Comparison of ENCODE assay signal across 9 mouse cellular contexts in the genomic region with DNA sequence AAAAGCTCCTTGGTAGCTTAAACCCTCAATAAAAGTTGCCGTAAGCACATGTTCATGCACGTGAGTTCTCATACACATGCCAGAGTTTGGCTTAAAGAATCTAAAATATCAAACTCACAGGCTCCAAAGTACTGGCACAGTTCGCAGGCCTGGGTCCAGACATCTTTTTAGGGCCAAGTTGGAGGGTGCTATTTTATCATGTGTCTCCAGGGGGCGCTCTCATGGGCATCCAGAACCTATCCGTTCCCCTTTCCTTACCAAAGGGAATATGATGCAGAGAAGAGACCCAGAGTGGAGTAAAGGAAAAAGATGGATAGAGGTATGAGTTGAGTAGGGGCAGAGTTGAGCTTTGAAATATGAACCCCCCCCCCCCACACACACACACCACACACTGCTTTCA.
DNase-seq lines count a peak whose midpoint lies in the region; ATAC-seq and TF ChIP-seq lines count a peak whose summit lies in the region.
"Had no signal": no experiment of that assay in that cellular context is flagged by ENCODE, and none has a peak within 500 bp of the region (broad histone marks: within the 10 kb centered on the region; RNA-seq: fewer than 3 reads in every experiment).

No protein-coding gene starts in this region.

- no peaks in the 10 kb centered on the region for H3K27me3 ChIP-seq in heart, postnatal 0 days (ENCODE audit: control insufficient read depth, insufficient read depth, low read length)
- H3K27me3 ChIP-seq in heart, embryonic 11.5 days (ENCODE audit: control insufficient read depth, insufficient read depth, low read length): no peaks in the 10 kb centered on the region
- H3K27me3 ChIP-seq in midbrain, postnatal 0 days (ENCODE audit: insufficient read depth, low read length): no peaks in the 10 kb centered on the region
- H3K27me3 ChIP-seq: heart, embryonic 15.5 days had no signal

- ATAC-seq in heart, postnatal 0 days (ENCODE audit: insufficient read depth, low read depth): no peak
- ATAC-seq in heart, embryonic 11.5 days (replicated peaks; ENCODE audit: insufficient number of reproducible peaks, low FRiP score, low TSS enrichment): no peak
- ATAC-seq in midbrain, postnatal 0 days (ENCODE audit: low FRiP score): no peak
- ATAC-seq in megakaryocyte, adult 5-6 weeks (ENCODE audit: poor library complexity, severe bottlenecking): no peak

- peaks cover 6% of the 10 kb centered on the region; the same call in 1 of the 2 replicates for H3K4me1 ChIP-seq in heart, postnatal 0 days (ENCODE audit: control insufficient read depth, insufficient read depth)
- H3K4me1 ChIP-seq in heart, embryonic 11.5 days (ENCODE audit: control insufficient read depth, insufficient read depth, low read length): peaks cover 18% of the 10 kb centered on the region
- peaks cover 7% of the 10 kb centered on the region; the same call in 1 of the 2 replicates for H3K4me1 ChIP-seq in midbrain, postnatal 0 days (ENCODE audit: insufficient read depth, low read length)

- peak; percentile 36 for TF ChIP-seq CTCF in heart, postnatal 0 days (IDR thresholded peaks at IDR 0.05; ENCODE audit: low read depth)
- peak; percentile 64 for TF ChIP-seq CTCF in midbrain, postnatal 0 days (IDR thresholded peaks at IDR 0.05)

- WGBS in heart, postnatal 0 days: 55% methylated on average over 5 of the region's 5 CpGs
- WGBS in heart, embryonic 11.5 days (ENCODE audit: insufficient replicate concordance): 46% methylated on average over 5 of the region's 5 CpGs
- 52% methylated on average over 5 of the region's 5 CpGs for WGBS in midbrain, postnatal 0 days

- H3K4me2 ChIP-seq in heart, postnatal 0 days (ENCODE audit: low read depth, low read length): no peak overlapping the region
- no peak overlapping the region for H3K4me2 ChIP-seq in heart, embryonic 11.5 days
- H3K4me2 ChIP-seq in midbrain, postnatal 0 days (ENCODE audit: low read depth, low read length, poor library complexity, severe bottlenecking): no peak overlapping the region
- H3K4me2 ChIP-seq: heart, embryonic 15.5 days had no signal

- DNase-seq in heart, postnatal 0 days (ENCODE audit: low spot score): no peak
- peak; percentile 33 for DNase-seq in right cerebral cortex, postnatal 14 days
- no peak for DNase-seq in right cerebral cortex, postnatal 36 days (ENCODE audit: low spot score in 2 of 2)
- DNase-seq in cerebellum, adult 11 months: peak; percentile 32
- peak; percentile 45 for DNase-seq in midbrain, postnatal 0 days (ENCODE audit: low spot score)
- DNase-seq in layer of hippocampus, adult 9-10 months (ENCODE audit: low spot score): no peak

- no peak overlapping the region for H3K27ac ChIP-seq in heart, postnatal 0 days (ENCODE audit: low read depth)
- H3K27ac ChIP-seq in heart, embryonic 11.5 days (ENCODE audit: low read depth, low read length): no peak overlapping the region
- no peak overlapping the region for H3K27ac ChIP-seq in midbrain, postnatal 0 days (ENCODE audit: low read depth, low read length)
- H3K27ac ChIP-seq: heart, embryonic 15.5 days had no signal

- H3K9me3 ChIP-seq in heart, postnatal 0 days (replicated peaks; ENCODE audit: control insufficient read depth, low read length): no peaks in the 10 kb centered on the region
- H3K9me3 ChIP-seq in heart, embryonic 11.5 days (replicated peaks; ENCODE audit: control insufficient read depth, low read length): no peaks in the 10 kb centered on the region
- H3K9me3 ChIP-seq in midbrain, postnatal 0 days (ENCODE audit: low read length): no peaks in the 10 kb centered on the region
- H3K9me3 ChIP-seq: heart, embryonic 15.5 days had no signal

- no peak overlapping the region for H3K9ac ChIP-seq in heart, postnatal 0 days (replicated peaks; ENCODE audit: low read depth, low read length)
- no peak overlapping the region for H3K9ac ChIP-seq in heart, embryonic 11.5 days (ENCODE audit: low read depth, low read length)
- no peak overlapping the region for H3K9ac ChIP-seq in midbrain, postnatal 0 days (replicated peaks; ENCODE audit: low read length, poor library complexity, severe bottlenecking)
- H3K9ac ChIP-seq: heart, embryonic 15.5 days had no signal

- no peak overlapping the region for H3K4me3 ChIP-seq in heart, postnatal 0 days (ENCODE audit: low read depth, low read length)
- H3K4me3 ChIP-seq in heart, embryonic 11.5 days (ENCODE audit: low read depth, low read length): no peak overlapping the region
- H3K4me3 ChIP-seq in midbrain, postnatal 0 days (ENCODE audit: low read depth, low read length): no peak overlapping the region
- H3K4me3 ChIP-seq: heart, embryonic 15.5 days had no signal

- H3K36me3 ChIP-seq in heart, postnatal 0 days (replicated peaks; ENCODE audit: control insufficient read depth, insufficient read depth, low read length): no peaks in the 10 kb centered on the region
- H3K36me3 ChIP-seq in heart, embryonic 11.5 days (ENCODE audit: control insufficient read depth, insufficient read depth, low read length): no peaks in the 10 kb centered on the region
- no peaks in the 10 kb centered on the region for H3K36me3 ChIP-seq in midbrain, postnatal 0 days (ENCODE audit: insufficient read depth, low read length)
- H3K36me3 ChIP-seq: heart, embryonic 15.5 days had no signal

- TF ChIP-seq EP300 in heart, postnatal 0 days (IDR thresholded peaks at IDR 0.05; ENCODE audit: low read depth): no peak

Comparison
In these comparisons a context has a peak if more than half of its experiments do, and no peak if none do; other contexts are left out.
1. DNase-seq: peak in right cerebral cortex, postnatal 14 days (single experiment), cerebellum, adult 11 months (single experiment) and midbrain, postnatal 0 days (single experiment); none in heart, postnatal 0 days (single experiment), right cerebral cortex, postnatal 36 days (0 of 2) and layer of hippocampus, adult 9-10 months (single experiment).